Mouse (Mus musculus) brain, embryonic 14.5 days (tissue): ENCODE measurements around the gene Uaca. TPM values are rescaled to one million over a fixed set of nuclear protein-coding genes. Genes with fewer than 3 reads are reported as not detected.

Source experiments
- DNase-seq: peaks from one replicate; pipeline ENCODE4 v3.0.0-alpha.2; 2011; ENCODE audit warnings: low read depth
- CTCF ChIP-seq: fragments of 200-500 bp; IDR thresholded peaks from 2 replicates; pipeline ENCODE4 v1.5.1; 2012; ENCODE audit warnings: inconsistent platforms, mild to moderate bottlenecking, moderate library complexity, borderline replicate concordance; ENCODE audit not compliant: insufficient read depth, insufficient read length; ENCODE audit errors: extremely low read depth
- POLR2A ChIP-seq: fragments of 200-500 bp; IDR thresholded peaks from 2 replicates; pipeline ENCODE4 v1.6.1; 2012; ENCODE audit warnings: mild to moderate bottlenecking, inconsistent platforms, borderline replicate concordance; ENCODE audit not compliant: poor library complexity, insufficient read depth, insufficient read length, severe bottlenecking; ENCODE audit errors: extremely low read depth
- polyA plus RNA-seq: library from polyadenylated mRNA; depleted of rRNA; stranded (reverse); fragments of >200 nt; gene quantifications from 2 replicates; pipeline ENCODE4 v1.2.3, GENCODE M21; 2012; rRNA removed

Gene Uaca
- polyA plus RNA-seq = 9.2 and 18.2 TPM in 2 replicates

DNA sequence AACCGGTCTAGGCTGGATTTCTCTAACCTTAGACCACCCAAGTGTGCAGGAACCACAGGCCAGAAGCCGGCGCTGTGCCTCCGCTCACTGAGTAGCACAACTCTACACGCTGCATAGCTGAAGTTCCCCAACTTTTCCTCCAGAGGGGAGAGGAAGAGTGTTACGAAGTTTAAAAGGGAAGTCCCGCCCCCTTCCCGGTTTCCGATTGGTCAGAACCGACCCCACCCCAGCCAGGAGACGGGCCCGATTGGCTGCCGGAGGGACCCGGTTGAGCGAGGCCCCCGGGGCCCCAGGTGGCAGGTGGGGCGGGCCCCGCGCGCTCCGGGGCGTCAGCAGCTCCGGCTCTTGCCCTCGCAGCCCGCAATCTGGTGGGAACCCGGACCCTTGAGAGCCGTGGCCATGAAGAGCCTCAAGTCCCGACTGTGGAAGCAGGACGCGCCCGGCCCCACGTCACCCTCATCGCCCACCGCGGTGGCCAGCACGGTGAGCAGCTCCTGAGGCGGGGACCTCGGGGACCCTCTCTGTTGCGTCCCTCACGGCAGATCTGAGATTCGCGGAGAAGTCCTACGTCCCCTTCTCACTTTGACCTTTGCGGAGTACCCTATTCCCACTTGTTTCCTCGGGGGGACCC is at the start of gene Uaca:
Uaca (plus strand) TSS at position 333 of the 631 bp plus-strand sequence.
- DNase-seq = peak; percentile 94
- TF ChIP-seq CTCF (peak; percentile 56; the same call in 1 of the 2 replicates), POLR2A (peak; percentile 49; the same call in 1 of the 2 replicates)

DNA sequence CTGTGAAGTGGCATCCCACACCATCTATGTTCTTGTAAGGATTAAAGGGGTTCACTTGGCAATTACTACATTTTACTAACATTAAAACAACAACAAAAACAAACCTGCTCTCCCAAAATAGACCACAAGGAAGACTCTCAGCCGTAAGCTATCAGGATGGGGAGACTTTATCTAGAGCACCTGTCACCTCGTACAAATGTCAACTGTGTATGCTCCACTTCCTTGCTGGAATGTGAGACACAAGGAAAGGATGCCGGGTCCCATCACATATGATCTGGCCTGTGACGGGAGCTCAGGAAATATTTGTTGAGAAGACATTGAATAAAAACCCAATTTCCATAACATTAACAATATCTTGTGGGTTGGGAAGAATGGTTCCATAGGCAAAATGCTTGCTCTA is 49.4 kb upstream of the Uaca start:
- DNase-seq = no peak

DNA sequence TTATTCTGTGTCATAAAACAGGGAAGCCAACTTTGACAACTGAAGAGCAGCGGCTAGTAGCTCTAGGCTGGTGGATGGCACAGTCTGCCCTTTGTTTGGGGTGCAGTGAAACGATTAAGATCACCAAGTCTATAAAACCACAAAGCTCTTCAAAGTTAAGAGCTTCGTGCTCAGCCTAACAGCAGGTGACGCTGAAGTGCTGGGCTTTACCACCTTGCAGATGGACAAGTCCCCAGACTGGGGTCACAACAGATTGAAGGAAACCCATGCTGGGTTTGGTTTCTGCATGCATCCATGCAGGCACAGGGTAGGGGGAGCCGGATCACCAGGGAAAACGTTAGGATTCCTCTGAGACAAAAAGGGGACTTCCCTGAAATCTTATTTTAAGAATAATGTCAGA is 47.8 kb upstream of the Uaca start:
- no peak for DNase-seq
- TF ChIP-seq CTCF (no peak), POLR2A (no peak)

More for the DNA sequence above, 49.4 kb upstream of the Uaca start:
- TF ChIP-seq CTCF (no peak), POLR2A (no peak)

DNA sequence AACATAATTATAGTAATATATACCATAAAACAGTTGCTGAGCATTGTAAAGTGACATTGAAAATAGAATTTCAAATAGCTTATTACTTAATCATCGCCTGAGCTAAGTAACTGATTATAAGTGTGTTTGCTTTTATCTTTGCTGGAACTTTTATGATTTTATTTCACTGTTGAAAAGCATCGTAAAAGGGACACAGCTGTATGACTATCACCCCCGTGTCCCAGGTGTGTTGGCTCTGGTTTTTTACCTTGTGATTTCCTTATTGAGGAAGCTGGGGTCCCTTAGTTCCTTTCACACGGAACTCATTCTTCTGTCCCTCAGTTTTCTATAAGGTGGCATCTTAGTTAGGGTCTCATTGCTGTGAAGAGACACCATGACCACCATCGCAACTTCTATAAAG is 46.7 kb upstream of the Uaca start:
- DNase-seq = no peak
- TF ChIP-seq POLR2A (no peak), CTCF (no peak)

DNA sequence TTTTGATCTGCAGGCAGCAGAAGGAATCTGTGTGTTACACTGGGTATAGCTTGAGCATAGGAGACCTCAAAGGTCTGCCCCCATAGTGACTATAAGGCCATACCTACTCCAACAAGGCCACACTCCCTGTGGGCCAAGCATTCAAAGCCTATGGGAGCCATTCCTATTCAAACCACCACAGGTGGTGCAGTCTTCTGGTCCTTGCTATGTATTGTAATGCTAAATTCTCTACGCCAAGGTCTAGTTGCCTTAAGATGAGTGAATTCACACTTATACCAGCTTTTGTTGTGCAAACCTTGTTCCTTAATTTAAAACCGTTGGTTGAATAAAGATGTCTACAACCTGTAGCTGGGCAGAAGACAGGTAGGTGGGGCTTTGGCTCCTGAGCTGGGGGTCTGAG is 46.2 kb upstream of the Uaca start:
- no peak for DNase-seq
- TF ChIP-seq CTCF (no peak), POLR2A (no peak)

DNA sequence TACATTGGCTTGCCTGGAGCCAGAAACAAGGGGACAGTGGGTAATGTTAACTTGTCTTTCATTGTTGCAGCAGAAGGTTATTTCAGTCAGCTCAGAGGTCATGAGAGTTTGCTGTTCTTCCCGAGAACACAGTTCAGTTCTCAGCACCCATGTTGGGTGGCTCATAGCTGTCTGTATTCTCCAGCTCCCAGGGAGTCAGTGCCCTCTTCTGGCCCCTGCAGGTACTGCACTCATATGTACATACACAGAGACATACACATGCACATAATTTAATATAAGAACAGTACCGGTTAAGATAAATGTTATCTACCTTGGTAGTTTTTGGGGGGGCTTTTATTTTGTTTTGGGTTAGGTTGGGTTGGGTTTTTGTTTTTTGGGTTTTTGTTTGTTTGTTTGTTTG is 45.2 kb upstream of the Uaca start:
- no peak for DNase-seq
- TF ChIP-seq POLR2A (no peak), CTCF (peak; percentile 34; the same call in 1 of the 2 replicates)

DNA sequence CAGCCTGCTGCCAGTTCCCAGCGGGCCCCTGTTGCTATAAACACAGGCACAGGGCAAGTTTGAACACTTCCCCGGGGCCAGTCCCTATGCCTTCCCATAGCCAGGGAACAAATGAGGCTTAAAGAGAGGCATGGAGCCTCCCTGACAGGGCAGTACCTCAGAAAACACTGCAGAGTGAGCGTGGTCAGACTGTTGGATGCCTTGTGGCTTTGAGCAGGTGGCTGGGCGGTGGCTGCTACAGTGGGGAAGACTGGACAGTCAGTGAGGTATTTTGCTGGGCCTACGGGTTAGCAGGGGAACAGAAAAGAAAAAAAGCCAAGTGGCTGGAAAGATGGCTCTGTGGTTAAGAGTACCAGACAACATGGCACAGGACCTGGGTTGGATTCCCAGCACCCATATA is 43.2 kb upstream of the Uaca start:
- no peak for TF ChIP-seq POLR2A
- TF ChIP-seq CTCF = no peak
- no peak for DNase-seq

DNA sequence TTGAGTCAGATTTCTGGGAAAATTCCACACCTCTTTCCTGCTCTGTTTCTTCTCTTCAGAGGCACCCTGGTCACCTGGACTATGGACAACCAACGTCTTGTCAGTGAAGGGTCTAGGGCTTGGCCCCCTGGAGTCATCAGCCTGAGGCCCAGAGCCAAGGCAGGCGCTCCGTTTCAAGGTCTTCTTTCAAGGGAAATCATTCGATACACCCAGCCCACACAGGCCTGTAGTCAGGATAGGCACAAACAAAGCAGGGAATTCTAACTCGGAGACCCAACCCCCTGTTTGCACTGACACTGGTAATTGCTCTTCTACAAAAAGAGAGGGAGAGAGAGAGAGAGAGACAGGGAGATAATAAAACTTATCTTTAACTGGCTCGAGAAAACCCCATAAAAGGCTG is 42.4 kb upstream of the Uaca start:
- DNase-seq = no peak
- TF ChIP-seq CTCF (no peak), POLR2A (no peak)

DNA sequence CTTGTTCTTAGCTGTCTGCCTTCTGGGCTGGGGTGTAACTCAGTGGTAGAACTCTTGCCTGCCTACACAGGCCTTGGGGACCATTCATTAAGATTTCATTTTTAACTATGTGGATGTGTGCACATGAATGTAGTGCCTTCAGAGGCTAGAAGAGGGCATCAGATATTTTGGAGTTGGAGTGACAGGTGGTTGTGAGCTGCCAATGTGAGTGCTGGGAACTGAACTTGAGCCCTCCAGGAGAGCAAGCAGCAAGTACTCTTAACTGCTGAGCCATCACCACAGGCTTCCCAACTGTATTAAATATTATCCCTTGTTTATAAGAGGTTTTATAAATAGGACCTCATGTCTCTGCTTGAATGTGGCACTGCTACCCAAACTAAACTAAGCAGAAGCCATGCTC is 41.7 kb upstream of the Uaca start:
- DNase-seq = no peak
- no peak for TF ChIP-seq POLR2A
- TF ChIP-seq CTCF = no peak

DNA sequence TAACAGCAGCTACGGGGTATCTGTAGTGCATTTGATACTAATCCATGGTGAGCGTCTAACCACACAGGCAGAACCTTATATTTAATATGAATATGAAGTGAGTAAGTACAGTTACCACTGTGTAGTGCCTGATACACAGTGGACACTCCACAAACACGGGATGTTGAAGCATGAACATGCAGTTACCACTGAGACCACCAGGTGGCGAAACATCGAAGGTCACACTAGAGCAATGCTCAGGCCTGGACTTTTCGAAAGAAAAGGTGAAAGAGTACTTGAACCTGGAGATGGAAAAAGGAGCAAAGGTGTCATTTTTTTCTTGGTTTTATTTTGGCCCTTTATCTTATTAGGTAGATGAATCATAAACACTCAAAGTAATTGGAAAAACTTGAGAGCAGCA is 38.1 kb upstream of the Uaca start:
- DNase-seq = peak; percentile 68
- TF ChIP-seq CTCF = peak; percentile 80; the same call in 1 of the 2 replicates
- no peak for TF ChIP-seq POLR2A

DNA sequence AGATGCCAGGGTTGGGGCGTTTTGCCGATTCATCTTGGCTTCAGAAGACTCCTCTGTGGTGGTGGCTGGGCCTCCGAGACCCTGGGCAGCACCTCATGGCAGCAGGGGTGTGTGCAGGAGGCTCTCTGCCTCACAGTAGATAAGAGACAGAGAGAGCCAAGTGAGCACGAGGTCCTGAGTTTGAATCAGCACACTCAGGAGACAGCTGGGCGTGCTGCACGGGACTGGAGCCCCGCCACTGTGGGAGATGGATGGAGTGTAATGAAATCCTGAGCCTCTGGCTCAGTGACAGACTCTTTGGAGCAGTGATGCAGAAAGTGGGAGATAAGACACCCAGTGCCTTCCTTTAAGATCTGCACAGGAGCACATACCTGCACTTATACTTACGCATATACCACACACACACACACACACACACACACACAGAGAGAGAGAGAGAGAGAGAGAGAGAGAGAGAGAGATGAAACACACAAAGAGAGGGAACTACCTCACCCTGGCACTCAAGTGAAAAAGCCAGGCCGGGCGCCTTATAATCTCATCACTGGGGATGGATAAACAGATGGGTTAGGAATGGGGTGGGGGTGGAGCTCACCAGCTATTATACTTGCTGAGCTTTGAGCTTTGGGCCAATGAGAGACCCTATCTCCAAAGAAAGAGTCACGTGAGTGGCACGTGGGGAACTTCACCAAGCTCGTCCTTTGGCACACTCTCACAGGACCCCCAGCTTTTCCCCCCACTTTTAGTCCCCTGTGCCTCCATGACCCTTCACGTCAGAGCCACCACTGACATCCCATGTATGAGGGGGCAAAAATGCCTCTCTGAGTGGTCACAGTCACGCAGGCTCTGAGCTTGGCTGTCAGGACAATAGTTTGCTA is 37.2 kb upstream of the Uaca start:
- DNase-seq = no peak

More for the DNA sequence above, 37.2 kb upstream of the Uaca start:
- TF ChIP-seq CTCF (no peak), POLR2A (no peak)
